Comparison of ENCODE assay signal across 8 mouse cellular contexts in the genomic region with DNA sequence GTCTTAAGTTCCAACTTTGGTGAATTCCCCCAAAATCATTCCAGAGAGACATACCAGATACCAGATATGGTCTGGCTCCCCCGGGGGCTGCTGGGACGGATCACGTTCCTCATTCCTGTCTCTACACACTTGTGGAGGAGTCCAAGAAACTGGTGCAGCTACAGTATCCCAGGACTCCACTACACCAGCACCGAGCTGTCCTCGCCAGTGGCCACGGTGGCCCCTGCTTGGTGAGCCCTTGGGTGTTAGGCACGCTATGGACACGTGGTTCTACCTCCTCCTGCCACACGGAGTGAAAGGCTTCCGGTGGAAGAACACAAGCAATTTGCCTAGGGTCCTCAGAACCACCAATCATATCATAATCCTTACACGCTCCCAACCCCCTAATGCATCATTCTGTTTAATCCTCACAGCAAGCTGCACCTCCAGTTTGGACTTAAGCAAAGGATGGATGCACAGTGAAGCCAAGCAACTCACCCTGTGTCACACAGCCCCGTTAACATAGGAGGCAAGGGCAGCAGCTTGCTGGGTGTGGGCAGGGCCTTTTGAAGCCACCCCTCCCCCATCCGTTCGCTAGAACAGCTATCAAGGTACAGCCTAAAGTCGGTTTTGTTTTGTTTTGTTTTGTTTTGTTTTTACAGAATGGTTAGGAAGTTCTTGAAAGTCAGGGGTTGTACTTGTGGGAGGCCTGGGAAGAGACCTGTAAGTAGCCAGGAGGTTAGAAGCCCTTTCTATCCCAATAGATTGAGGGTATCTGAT. TPM values are rescaled to one million over a fixed set of nuclear protein-coding genes. Genes with fewer than 3 reads are reported as not detected.
DNase-seq lines count a peak whose midpoint lies in the region; ATAC-seq and TF ChIP-seq lines count a peak whose summit lies in the region.

No protein-coding gene starts in this region.

- TF ChIP-seq EP300 in heart, adult 2 months (IDR thresholded peaks at IDR 0.05; ENCODE audit: insufficient read depth, low read depth, low read length): no peak
- no peak for TF ChIP-seq EP300 in liver, postnatal 0 days (IDR thresholded peaks at IDR 0.05; ENCODE audit: low read depth)

- H3K79me2 ChIP-seq in heart, adult 2 months (replicated peaks; ENCODE audit: control insufficient read depth, insufficient read depth, low read length): no peaks in the 10 kb centered on the region

- DNase-seq in heart, adult 2 months: peak in 1 of 2 experiments; percentile 8
- no peak for DNase-seq in heart, postnatal 4 days
- no peak for DNase-seq in forebrain, postnatal 0 days
- no peak for DNase-seq in liver, postnatal 0 days
- no peak for DNase-seq in right cerebral cortex, postnatal 10 days (ENCODE audit: low spot score in 2 of 2)
- DNase-seq in urinary bladder, postnatal 4 days (ENCODE audit: low spot score in 2 of 2): no peak
- DNase-seq in layer of hippocampus, postnatal 36 days: no peak

- TF ChIP-seq CTCF in heart, adult 2 months (IDR thresholded peaks at IDR 0.05): no peak
- no peak for TF ChIP-seq CTCF in forebrain, postnatal 0 days (IDR thresholded peaks at IDR 0.05; ENCODE audit: low read depth)
- no peak for TF ChIP-seq CTCF in liver, postnatal 0 days (IDR thresholded peaks at IDR 0.05; ENCODE audit: low read depth)

- TF ChIP-seq POLR2A in heart, adult 2 months (IDR thresholded peaks at IDR 0.05; ENCODE audit: insufficient read depth, low read depth, low read length): no peak

- no peaks in the 10 kb centered on the region for H3K36me3 ChIP-seq in heart, adult 2 months (ENCODE audit: control insufficient read depth, insufficient read depth, low read length)
- H3K36me3 ChIP-seq in forebrain, postnatal 0 days (ENCODE audit: insufficient read depth): no peaks in the 10 kb centered on the region
- H3K36me3 ChIP-seq in liver, postnatal 0 days (replicated peaks; ENCODE audit: insufficient read depth, low read length): no peaks in the 10 kb centered on the region

- WGBS in heart, adult 2 months: 39% methylated on average over 15 of the region's 15 CpGs
- WGBS in forebrain, postnatal 0 days: 39% methylated on average over 15 of the region's 15 CpGs
- 43% methylated on average over 15 of the region's 15 CpGs for WGBS in liver, postnatal 0 days (ENCODE audit: insufficient replicate concordance)

- H3K9ac ChIP-seq in heart, adult 2 months (ENCODE audit: low read depth, low read length): no peak overlapping the region; the same call in 1 of the 2 replicates
- no peak overlapping the region for H3K9ac ChIP-seq in forebrain, postnatal 0 days
- H3K9ac ChIP-seq in liver, postnatal 0 days (replicated peaks): peak overlapping the region; percentile 44; the same call in 1 of the 2 replicates

- intact Hi-C loops in heart, adult 2 months (cut with DNase I): no loop called here

- no peaks in the 10 kb centered on the region for H3K27me3 ChIP-seq in heart, adult 2 months (ENCODE audit: control insufficient read depth, insufficient read depth, low read length)
- H3K27me3 ChIP-seq in forebrain, postnatal 0 days (ENCODE audit: insufficient read depth, low read length): no peaks in the 10 kb centered on the region
- H3K27me3 ChIP-seq in liver, postnatal 0 days (ENCODE audit: insufficient read depth, low read length): 0 out of 2 replicates have a peak, but pooled peaks cover 4% of the 10 kb centered on the region

- peak overlapping the region; percentile 40 for H3K4me2 ChIP-seq in forebrain, postnatal 0 days (ENCODE audit: low read depth)
- H3K4me2 ChIP-seq in liver, postnatal 0 days (ENCODE audit: low read depth, low read length): peak overlapping the region; percentile 70

- ATAC-seq in CD4-positive, CD25-positive, alpha-beta regulatory T cell, adult 4 months: peak; percentile 74
- ATAC-seq in forebrain, postnatal 0 days: no peak
- peak; percentile 21; the same call in 1 of the 2 replicates for ATAC-seq in liver, postnatal 0 days

- peak overlapping the region; percentile 37 for H3K4me3 ChIP-seq in heart, adult 2 months
- no peak overlapping the region for H3K4me3 ChIP-seq in forebrain, postnatal 0 days (ENCODE audit: low read depth, low read length)
- peak overlapping the region; percentile 18; the same call in 1 of the 2 replicates for H3K4me3 ChIP-seq in liver, postnatal 0 days (ENCODE audit: low read depth, low read length)

- H3K4me1 ChIP-seq in heart, adult 2 months (ENCODE audit: control insufficient read depth, insufficient read depth, low read length): no peaks in the 10 kb centered on the region
- peaks cover 3% of the 10 kb centered on the region; the same call in 1 of the 2 replicates for H3K4me1 ChIP-seq in forebrain, postnatal 0 days (ENCODE audit: insufficient read depth)
- peaks cover 17% of the 10 kb centered on the region for H3K4me1 ChIP-seq in liver, postnatal 0 days (ENCODE audit: insufficient read depth)

- peak overlapping the region; percentile 47; the same call in 1 of the 2 replicates for H3K27ac ChIP-seq in heart, adult 2 months
- no peak overlapping the region for H3K27ac ChIP-seq in forebrain, postnatal 0 days (ENCODE audit: low read depth, low read length)
- no peak overlapping the region for H3K27ac ChIP-seq in liver, postnatal 0 days (ENCODE audit: low read depth)

- H3K9me3 ChIP-seq in forebrain, postnatal 0 days (ENCODE audit: low read length): no peaks in the 10 kb centered on the region
- H3K9me3 ChIP-seq in liver, postnatal 0 days (ENCODE audit: low read length): no peaks in the 10 kb centered on the region

RNA-seq across cellular contexts. Expression of gene Wfikkn2, which starts 2.2 kb away (rescaled TPM):
- total RNA-seq in heart, adult 2 months (2021): 1 to 10 TPM; 4.3 to 6.3 TPM
- polyA plus RNA-seq in heart, adult 2 months (2012; rRNA removed): 4.5 and 4.6 TPM in 2 replicates
- 1 to 10 TPM; 2.0 TPM for total RNA-seq in heart, postnatal 4 days (2021)
- 1 to 10 TPM in 1 of 2 experiments, under 1 TPM in 1; 0.86 to 2.4 TPM for polyA plus RNA-seq in CD4-positive, CD25-positive, alpha-beta regulatory T cell, adult 4 months (2017; shearing (Covaris generic))
- 5.9 and 6.4 TPM in 2 replicates for total RNA-seq in forebrain, postnatal 0 days (2014; rRNA removed)
- polyA plus RNA-seq in forebrain, postnatal 0 days (2015; fragmentation: Nextera tagmentation; extraction: Ambion mirVana): 6.5 and 10.0 TPM in 2 replicates
- polyA plus RNA-seq in liver, postnatal 0 days (2015; fragmentation: Nextera tagmentation; extraction: Ambion mirVana): 0.39 and 0.54 TPM in 2 replicates
- under 1 TPM; 0.25 to 0.61 TPM for total RNA-seq in layer of hippocampus, postnatal 36 days (2021)

RNA-seq across cellular contexts. Expression of gene Tob1, which starts 32.3 kb away (rescaled TPM):
- total RNA-seq in heart, adult 2 months (2021): 10 to 100 TPM; 47.6 to 55.1 TPM
- 29.0 and 33.1 TPM in 2 replicates for polyA plus RNA-seq in heart, adult 2 months (2012; rRNA removed)
- total RNA-seq in heart, postnatal 4 days (2021): 10 to 100 TPM; 62.2 to 69.9 TPM
- 1 to 10 TPM; 4.7 to 8.9 TPM for polyA plus RNA-seq in CD4-positive, CD25-positive, alpha-beta regulatory T cell, adult 4 months (2017; shearing (Covaris generic))
- total RNA-seq in forebrain, postnatal 0 days (2014; rRNA removed): 12.5 and 17.3 TPM in 2 replicates
- polyA plus RNA-seq in forebrain, postnatal 0 days (2015; fragmentation: Nextera tagmentation; extraction: Ambion mirVana): 27.9 and 31.6 TPM in 2 replicates
- polyA plus RNA-seq in liver, postnatal 0 days (2015; fragmentation: Nextera tagmentation; extraction: Ambion mirVana): 47.8 and 53.1 TPM in 2 replicates
- 10 to 100 TPM; 37.5 to 37.7 TPM for total RNA-seq in layer of hippocampus, postnatal 36 days (2021)

RNA-seq across cellular contexts. Expression of gene Gm21885, which starts 38.1 kb away (rescaled TPM):
- under 1 TPM; 0.30 to 0.44 TPM for total RNA-seq in heart, adult 2 months (2021)
- not detected in 2 replicates for polyA plus RNA-seq in heart, adult 2 months (2012; rRNA removed)
- total RNA-seq in heart, postnatal 4 days (2021): not detected
- polyA plus RNA-seq in CD4-positive, CD25-positive, alpha-beta regulatory T cell, adult 4 months (2017; shearing (Covaris generic)): 1 to 10 TPM in 1 of 2 experiments, not detected in 1; 1.3 TPM
- total RNA-seq in forebrain, postnatal 0 days (2014; rRNA removed): 0.92 TPM in 1 of 2 replicates, not detected in the other
- polyA plus RNA-seq in forebrain, postnatal 0 days (2015; fragmentation: Nextera tagmentation; extraction: Ambion mirVana): 0.19 TPM in 1 of 2 replicates, not detected in the other
- polyA plus RNA-seq in liver, postnatal 0 days (2015; fragmentation: Nextera tagmentation; extraction: Ambion mirVana): 0.42 and 0.43 TPM in 2 replicates
- not detected for total RNA-seq in layer of hippocampus, postnatal 36 days (2021)
